Mouse (Mus musculus) heart, postnatal 4 days (tissue): ENCODE measurements at regions not wholly inside any gene's neighbourhood (a gene's known extent, or its start where the extent isn't known, plus 50 kb on each side); places are given as distances from the start of the nearest gene placed in this dataset.

Experiments
- DNase-seq: peaks from one replicate; pipeline ENCODE4 v3.0.0; 2021

- no peak for DNase-seq
Observed at GRCm38 (mm10) chr16:22750725-22751287, 60.6 kb downstream of the Crygs start.

- no peak for DNase-seq
Observed at GRCm38 (mm10) chr16:22744121-22744855, 67.1 kb downstream of the Crygs start.

- DNase-seq: no peak
Observed at GRCm38 (mm10) chr16:22743461-22743860, 67.9 kb downstream of the Crygs start.

GRCm38 (mm10) chr16:22741496-22741895 lies 69.9 kb downstream of the Crygs start:
- no peak for DNase-seq

- no peak for DNase-seq
Observed at GRCm38 (mm10) chr16:22734529-22735022, 76.8 kb downstream of the Crygs start.

GRCm38 (mm10) chr16:22733772-22734528 lies 76.9 kb upstream of the Dgkg start:
- no peak for DNase-seq

GRCm38 (mm10) chr16:22729096-22729495 lies 72.1 kb upstream of the Dgkg start:
- DNase-seq: no peak

GRCm38 (mm10) chr16:22725261-22725660 lies 68.2 kb upstream of the Dgkg start:
- peak; percentile 35 for DNase-seq

GRCm38 (mm10) chr16:22723333-22723732 lies 66.3 kb upstream of the Dgkg start:
- no peak for DNase-seq

GRCm38 (mm10) chr16:22719791-22720190 lies 62.8 kb upstream of the Dgkg start:
- DNase-seq: no peak

- peak; percentile 17 for DNase-seq
Observed at GRCm38 (mm10) chr16:22719304-22719703, 62.3 kb upstream of the Dgkg start.

GRCm38 (mm10) chr16:22717462-22717861 lies 60.4 kb upstream of the Dgkg start:
- no peak for DNase-seq

- no peak for DNase-seq
Observed at GRCm38 (mm10) chr16:22716306-22716830, 59.3 kb upstream of the Dgkg start.

GRCm38 (mm10) chr16:22714315-22714714 lies 57.3 kb upstream of the Dgkg start:
- DNase-seq: no peak

GRCm38 (mm10) chr16:22708768-22709167 lies 51.7 kb upstream of the Dgkg start:
- no peak for DNase-seq
